Mouse (Mus musculus): Measurements from ENCODE around the gene Myo1d.

Myo1d gene

DNA sequence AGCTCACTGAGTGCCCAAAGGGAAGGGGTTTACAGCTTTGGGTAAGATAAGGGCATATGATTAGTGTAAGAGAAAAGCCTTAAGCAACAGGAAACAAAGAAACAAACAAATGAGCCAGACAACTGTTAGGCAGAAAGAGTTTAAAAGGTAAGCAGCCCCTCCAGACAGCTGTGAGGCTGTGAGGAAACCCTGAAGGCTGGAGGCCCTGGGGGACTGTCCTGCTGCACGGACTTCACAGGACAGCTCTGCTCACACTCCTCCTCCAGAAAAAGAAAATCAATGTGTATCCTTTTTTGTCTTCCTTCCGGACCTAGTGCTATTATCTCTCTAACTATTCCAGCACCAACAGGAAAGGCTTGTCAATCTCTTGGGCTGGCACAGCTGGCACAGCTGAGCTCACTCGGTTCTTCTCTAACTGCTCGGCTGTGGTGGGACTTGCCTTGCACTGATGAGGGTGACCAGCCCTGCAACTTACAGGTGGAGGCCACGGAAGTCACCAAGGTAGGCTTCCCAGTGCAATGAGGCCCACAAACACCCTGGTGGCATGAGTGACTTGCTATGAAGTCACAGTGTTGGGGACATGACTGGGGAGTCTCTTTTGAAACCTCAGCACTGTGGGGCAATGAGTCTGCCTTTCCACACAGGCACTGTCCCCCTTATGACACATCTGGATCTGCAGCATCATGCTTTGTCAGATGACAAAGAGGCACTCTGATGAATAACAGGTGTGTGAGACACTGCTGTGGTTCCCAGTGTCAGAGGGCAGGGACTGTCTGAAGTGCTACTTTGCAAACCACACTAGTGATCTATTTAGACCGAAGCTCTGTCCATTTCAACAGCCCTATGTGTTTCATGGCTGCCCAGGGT, 275.1 kb downstream of the Myo1d start:
- ATAC-seq (ENCODE audit: low TSS enrichment): peak; percentile 11; the same call in 1 of the 2 replicates

DNA sequence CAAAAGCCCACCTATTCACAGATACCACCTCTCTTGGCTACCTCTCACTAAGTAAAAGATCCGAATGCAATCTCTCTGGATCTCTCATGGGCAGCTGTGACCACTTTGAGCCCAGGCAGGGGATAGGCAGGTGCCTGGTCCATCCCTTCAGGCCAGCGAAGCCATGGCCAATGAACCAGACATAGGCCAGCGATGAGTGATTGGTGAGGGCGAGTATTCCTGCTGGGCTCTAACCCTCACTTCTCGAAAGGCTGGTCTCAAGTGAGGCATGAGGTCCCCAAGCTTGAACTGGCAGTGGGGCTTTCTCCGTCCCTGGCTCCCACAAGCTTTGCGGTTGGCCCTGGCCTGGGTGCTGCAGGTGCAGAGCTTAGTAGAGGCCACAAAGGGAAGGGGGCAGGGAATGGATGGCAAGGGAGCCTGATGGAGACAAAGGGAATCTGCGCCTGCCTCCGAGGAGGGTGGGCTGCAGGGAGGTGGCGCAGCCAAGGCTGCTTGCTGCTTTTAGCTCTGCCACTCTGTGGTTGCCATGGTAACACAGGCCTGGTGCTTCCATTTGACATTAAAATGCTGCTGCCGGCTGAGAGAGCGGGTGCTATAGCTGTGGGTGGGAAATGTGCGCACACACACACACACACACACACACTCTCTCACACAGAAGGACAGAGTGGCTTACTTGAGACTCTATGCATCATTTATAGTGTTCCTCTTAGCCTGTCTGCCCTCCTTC, 275.9 kb downstream of the Myo1d start:
- ATAC-seq (ENCODE audit: low TSS enrichment): peak; percentile 78

- no peak for ATAC-seq (ENCODE audit: low TSS enrichment)
Measured at GRCm38 (mm10) chr11:80503281-80503680, 276.5 kb downstream of the Myo1d start.

GRCm38 (mm10) chr11:80499550-80499952, 280.3 kb downstream of the Myo1d start:
- ATAC-seq (ENCODE audit: low TSS enrichment): no peak

DNA sequence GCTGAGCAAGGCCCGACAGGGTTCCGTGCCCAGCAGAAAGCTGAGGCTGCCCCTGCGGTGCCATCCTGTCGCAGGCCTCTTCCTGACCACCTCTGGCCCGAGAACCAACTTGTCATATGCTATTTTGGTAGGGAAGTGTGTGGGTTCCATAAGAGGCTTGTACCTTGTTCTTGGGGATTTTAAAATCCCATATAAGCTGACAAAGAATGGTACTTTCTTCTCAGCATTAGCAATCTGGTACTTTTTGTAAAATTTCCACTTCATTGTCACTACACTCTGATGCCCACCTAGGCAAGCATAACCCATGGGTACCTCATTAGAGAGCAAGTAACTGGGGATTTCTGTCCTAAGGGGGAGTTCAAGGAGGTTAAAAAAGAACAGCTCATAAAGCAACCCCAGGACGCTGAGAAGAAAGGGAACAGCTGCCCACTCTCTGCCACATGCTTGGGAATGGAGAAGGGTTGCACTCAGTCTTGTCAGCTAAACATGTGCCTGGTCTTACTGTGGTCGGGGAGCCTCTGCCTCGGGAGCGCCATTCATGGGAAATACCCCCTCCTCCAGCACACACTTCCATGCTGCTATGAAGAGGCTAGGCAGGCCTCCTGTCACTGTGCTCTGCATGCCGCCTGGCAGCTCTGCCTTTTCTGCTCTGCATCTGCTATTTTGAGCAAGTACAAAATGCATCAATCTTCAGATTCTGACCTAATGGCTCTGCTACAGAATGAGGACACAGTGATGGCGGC, 281.3 kb downstream of the Myo1d start:
- ATAC-seq (ENCODE audit: low TSS enrichment): peak; percentile 17; the same call in 1 of the 2 replicates

DNA sequence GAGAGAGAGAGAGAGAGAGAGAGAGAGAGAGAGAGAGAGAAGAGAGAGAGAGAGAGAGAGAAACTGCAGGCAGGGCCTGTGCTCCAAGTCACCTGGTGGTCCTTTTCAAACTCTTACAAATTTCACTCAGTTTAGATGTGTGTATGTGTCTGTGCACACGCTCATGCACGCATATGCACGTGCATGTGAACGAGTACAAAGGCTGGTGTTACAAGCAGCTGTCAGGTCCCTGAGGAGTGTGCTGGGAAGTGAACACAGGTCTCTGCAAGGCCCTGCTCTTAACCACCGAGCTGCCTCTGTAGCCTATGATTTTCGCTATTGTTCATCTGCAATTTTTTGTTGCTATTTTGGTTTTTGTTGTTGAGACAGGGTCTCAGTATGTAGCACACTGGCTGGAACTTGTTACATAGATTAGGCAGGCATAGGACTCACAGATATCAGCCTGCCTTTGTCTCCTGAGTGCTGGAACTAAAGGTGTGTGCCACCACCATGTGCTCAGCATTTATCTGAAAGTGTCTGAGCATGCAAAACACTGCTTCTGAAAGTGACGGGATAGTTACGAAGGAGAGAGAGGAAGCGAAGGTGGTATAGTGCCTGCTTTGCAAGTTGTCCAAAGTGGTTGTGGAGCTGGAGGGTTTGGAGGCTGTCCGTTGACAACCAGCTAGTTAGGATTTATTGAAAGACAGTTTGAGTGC, 282.5 kb downstream of the Myo1d start:
- ATAC-seq (ENCODE audit: low TSS enrichment): no peak

DNA sequence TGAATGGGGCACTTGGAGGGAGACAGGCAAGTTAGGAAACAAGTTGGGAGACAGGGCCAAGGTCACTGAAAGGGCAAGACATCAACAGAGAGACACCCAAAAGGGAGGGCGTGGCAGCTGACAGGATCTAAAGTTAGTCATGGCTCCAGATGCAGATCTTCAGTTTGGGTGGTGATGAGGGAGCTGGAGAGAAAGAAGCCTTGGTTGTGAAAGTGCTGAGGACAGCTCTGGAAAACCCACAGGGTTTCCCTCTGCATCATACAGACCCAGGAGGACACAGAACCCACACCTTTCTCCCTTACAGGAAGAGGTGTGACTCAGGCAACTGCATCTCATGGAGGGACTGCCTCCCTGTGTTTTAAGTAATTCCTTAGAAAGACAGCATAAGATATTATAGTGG, 283.2 kb downstream of the Myo1d start:
- ATAC-seq (ENCODE audit: low TSS enrichment): no peak

GRCm38 (mm10) chr11:80495972-80496371, 283.9 kb downstream of the Myo1d start:
- ATAC-seq (ENCODE audit: low TSS enrichment): no peak

GRCm38 (mm10) chr11:80494852-80495251, 285.0 kb downstream of the Myo1d start:
- ATAC-seq (ENCODE audit: low TSS enrichment): no peak

DNA sequence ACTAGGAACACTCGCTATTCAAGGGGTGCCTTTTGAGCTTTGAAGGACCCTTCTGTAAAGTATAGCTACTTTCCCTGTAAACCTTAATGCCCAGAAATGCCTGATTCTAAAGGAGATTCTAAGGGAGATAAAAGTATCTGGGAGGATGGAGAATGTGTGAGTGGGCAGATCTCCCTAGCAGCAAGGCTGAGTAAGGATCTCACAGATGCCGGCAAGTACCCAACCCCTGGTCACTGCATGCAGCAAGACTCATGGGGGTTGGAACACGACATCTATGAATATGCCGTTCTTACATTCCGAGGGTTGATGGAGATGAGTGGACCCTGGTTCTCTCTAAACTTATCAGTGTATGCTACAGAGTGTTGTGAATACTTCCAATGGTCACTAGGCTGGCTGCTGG, 286.6 kb downstream of the Myo1d start:
- ATAC-seq (ENCODE audit: low TSS enrichment): no peak

GRCm38 (mm10) chr11:80490831-80491230, 289.0 kb downstream of the Myo1d start:
- no peak for ATAC-seq (ENCODE audit: low TSS enrichment)

DNA sequence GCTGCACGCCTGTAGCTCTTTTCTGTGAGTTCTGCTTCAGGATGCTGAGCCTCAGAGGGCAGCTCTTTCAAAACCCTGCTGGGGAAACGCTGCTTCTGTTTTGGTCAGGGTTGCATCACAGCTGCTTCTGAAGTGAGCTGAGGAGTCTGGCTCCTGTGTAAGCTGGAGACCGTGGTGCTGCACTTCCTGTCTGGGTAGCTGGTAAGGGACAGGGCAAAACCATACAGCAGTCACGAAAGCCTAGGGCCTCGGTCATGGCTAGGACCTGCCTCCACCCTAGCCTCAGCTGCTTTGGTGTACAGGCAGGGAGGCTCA, 290.0 kb downstream of the Myo1d start:
- no peak for ATAC-seq (ENCODE audit: low TSS enrichment)

- peak; percentile 8; the same call in 1 of the 2 replicates for ATAC-seq (ENCODE audit: low TSS enrichment)
Measured at GRCm38 (mm10) chr11:80489172-80489881, 290.5 kb downstream of the Myo1d start.

GRCm38 (mm10) chr11:80487904-80488587, 291.8 kb downstream of the Myo1d start:
- peak; percentile 11; the same call in 1 of the 2 replicates for ATAC-seq (ENCODE audit: low TSS enrichment)

DNA sequence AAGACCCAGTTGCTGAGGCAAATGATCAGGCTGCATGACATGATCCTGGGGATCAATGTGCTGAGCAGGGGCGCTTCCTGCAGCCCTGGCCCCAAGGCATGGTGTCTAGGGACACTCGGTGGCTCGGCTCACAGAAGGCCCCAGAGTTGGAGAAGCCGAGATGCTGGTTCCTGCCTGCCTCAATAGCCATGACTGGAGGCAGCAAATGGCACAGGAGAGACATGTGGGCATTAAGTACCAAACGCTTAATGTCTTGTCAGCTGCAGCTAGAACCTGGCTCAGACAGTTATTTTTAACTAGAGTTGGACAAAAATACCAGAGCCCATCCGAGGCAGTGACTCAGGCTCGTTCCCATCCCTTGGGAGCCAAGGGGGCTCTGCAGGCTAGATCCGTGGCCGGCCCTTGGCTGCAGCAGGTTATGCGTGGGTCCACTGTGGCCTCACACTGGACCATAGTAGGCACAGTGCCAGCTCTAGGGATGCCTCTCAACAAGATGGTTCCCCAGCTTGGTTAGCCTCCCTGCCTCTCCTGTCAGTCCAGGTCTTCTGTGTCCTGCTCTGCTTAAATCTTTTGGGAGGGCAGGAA, 294.1 kb downstream of the Myo1d start:
- ATAC-seq (ENCODE audit: low TSS enrichment): no peak

GRCm38 (mm10) chr11:80485120-80485551, 294.7 kb downstream of the Myo1d start:
- ATAC-seq (ENCODE audit: low TSS enrichment): peak; percentile 39

DNA sequence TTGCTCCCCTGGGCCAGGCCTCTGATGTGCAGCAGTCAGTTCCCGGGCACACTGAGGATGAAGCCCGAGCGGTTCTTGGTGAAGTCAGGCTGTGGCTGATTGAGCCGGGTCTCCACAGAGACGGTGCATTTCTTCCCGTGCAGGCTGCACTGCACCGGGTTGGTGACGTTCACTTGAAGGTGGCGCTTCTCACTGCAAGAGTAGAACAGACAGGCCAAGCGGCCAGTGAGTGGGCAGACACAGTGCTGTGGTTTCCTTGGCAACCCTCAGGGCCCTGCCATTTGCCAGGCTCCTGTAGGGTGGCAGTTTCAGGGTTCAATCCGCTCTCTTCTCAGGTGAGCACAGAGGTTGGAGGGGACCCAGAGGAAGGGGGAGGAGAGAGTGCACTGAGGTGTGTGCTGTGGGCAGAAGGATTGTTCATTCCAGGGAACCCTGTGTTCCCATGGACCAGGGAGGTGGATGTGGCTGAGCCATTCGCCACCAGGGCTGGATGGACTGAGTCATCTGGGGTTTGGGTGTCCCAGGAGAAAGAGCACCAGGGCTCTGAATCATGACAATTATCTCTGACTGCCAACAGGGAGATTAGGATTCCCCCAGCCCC, 295.5 kb downstream of the Myo1d start:
- ATAC-seq (ENCODE audit: low TSS enrichment): peak; percentile 54

DNA sequence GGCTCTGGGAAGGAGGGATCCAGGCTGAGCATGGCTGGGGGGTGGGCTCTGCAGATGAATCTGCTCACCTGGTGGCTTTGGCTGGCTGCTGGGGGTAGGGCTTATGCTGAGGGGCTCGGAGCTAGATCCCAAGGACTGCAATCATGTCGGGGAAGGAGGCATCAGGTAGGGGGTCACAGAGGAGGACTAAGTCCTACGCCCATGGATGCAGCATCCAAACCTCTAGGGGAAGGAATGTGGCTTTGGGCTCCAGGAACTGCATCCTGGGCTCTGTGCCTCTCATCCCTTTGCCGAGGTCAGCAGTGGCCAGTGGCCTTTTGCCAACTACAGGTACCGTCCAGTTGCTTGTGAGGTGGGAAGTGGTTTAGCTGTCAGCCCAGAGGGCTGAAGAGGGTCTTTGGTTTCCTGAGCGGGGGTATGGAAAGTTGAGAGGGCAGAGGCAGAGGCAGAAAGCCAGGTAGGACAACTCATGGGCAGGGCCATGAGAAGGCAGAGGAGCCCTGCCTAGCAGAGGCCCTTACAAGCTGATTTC, 296.2 kb downstream of the Myo1d start:
- ATAC-seq (ENCODE audit: low TSS enrichment): no peak

- no peak for ATAC-seq (ENCODE audit: low TSS enrichment)
Measured at GRCm38 (mm10) chr11:80482921-80483320, 296.9 kb downstream of the Myo1d start.
